Mouse (Mus musculus) CH12.LX (cell line): ENCODE results near the gene Exoc6b. TPM values are rescaled to one million over a fixed set of nuclear protein-coding genes. Genes with fewer than 3 reads are reported as not detected.

Experiments used
- DNase-seq: peaks from one replicate; pipeline ENCODE4 v3.0.0-alpha.2; 2013; ENCODE audit errors: extremely low read depth
- H3K27ac ChIP-seq: 2 replicates; pipeline ENCODE4 v1.5.1; 2012; ENCODE audit warnings: low read depth, mild to moderate bottlenecking, control low read depth, moderate library complexity; ENCODE audit not compliant: insufficient read depth
- H3K27me3 ChIP-seq: replicated peaks from 2 replicates; pipeline ENCODE3; 2012; ENCODE audit warnings: inconsistent platforms
- H3K36me3 ChIP-seq, 2 experiments: replicated peaks in 1 of 2; 2 replicates each; pipeline versions ENCODE3 to v1.6.1; 2012; ENCODE audit warnings: inconsistent platforms in 1 of 2, low read length in 1 of 2, mild to moderate bottlenecking in 1 of 2, mixed read lengths in 1 of 2, moderate library complexity in 1 of 2; ENCODE audit not compliant: control insufficient read depth in 1 of 2, insufficient read depth in 1 of 2
- H3K4me1 ChIP-seq, 2 experiments: 2 replicates each; pipeline ENCODE4 v1.6.1; 2012; ENCODE audit warnings: inconsistent platforms in 1 of 2, moderate library complexity in 1 of 2; ENCODE audit not compliant: insufficient read depth in 2 of 2, control insufficient read depth in 1 of 2
- H3K4me2 ChIP-seq: 2 replicates; pipeline ENCODE4 v1.6.1; 2012; ENCODE audit warnings: low read depth, mild to moderate bottlenecking, control low read depth; ENCODE audit not compliant: poor library complexity, insufficient read depth, severe bottlenecking
- H3K4me3 ChIP-seq, 3 experiments: fragments of 150-350 bp in 1 of 3; sonication (generic) in 1 of 3; replicated peaks in 1 of 3; 2 replicates each; pipeline versions ENCODE3 to v1.5.1; 2011 to 2012; ENCODE audit warnings: low read depth in 2 of 3, low read length in 2 of 3, mild to moderate bottlenecking in 2 of 3, moderate library complexity in 2 of 3, control low read depth in 1 of 3, improper control_type of control experiment in 1 of 3, inconsistent platforms in 1 of 3, mixed read lengths in 1 of 3; ENCODE audit not compliant: poor library complexity in 1 of 3
- H3K79me2 ChIP-seq: replicated peaks from 2 replicates; pipeline ENCODE4 v1.6.1; 2012; ENCODE audit warnings: mild to moderate bottlenecking, moderate library complexity; ENCODE audit not compliant: control insufficient read depth, poor library complexity, insufficient read depth, severe bottlenecking; ENCODE audit errors: extremely low read depth
- H3K9ac ChIP-seq: 2 replicates; pipeline ENCODE4 v1.6.1; 2012; ENCODE audit warnings: low read depth, mild to moderate bottlenecking, control low read depth, moderate library complexity; ENCODE audit not compliant: insufficient read depth
- H3K9me3 ChIP-seq: replicated peaks from 2 replicates; pipeline ENCODE3; 2012; ENCODE audit warnings: low read length, inconsistent platforms, mixed read lengths
- CHD1 ChIP-seq: IDR thresholded peaks from 2 replicates; pipeline ENCODE4 v1.6.1; 2012; ENCODE audit warnings: low read depth, low read length, improper control_type of control experiment, inconsistent platforms
- CHD2 ChIP-seq: IDR thresholded peaks from 2 replicates; pipeline ENCODE4 v1.6.1; 2011; ENCODE audit warnings: low read length, improper control_type of control experiment
- CTCF ChIP-seq, 2 experiments: IDR thresholded peaks in 1 of 2; conservative IDR thresholded peaks in 1 of 2; 2 replicates each; pipeline ENCODE4 v1.5.1; 2011 to 2012; ENCODE audit warnings: low read depth in 2 of 2, low read length in 2 of 2, improper control_type of control experiment in 1 of 2, inconsistent platforms in 1 of 2, mild to moderate bottlenecking in 1 of 2, moderate library complexity in 1 of 2
- ETS1 ChIP-seq: conservative IDR thresholded peaks from 2 replicates; pipeline ENCODE4 v1.6.1; 2012; ENCODE audit warnings: low read depth, mild to moderate bottlenecking, inconsistent platforms, low read length, improper control_type of control experiment, moderate library complexity
- GABPA ChIP-seq: IDR thresholded peaks from 2 replicates; pipeline ENCODE4 v1.6.1; 2012; ENCODE audit warnings: low read depth, low read length, improper control_type of control experiment, inconsistent platforms; ENCODE audit not compliant: insufficient replicate concordance
- HCFC1 ChIP-seq: IDR thresholded peaks from 2 replicates; pipeline ENCODE4 v1.6.1; 2012; ENCODE audit warnings: low read depth, mild to moderate bottlenecking, inconsistent platforms, low read length, improper control_type of control experiment
- IRF4 ChIP-seq: IDR thresholded peaks from 2 replicates; pipeline ENCODE4 v1.6.1; 2014; ENCODE audit warnings: low read depth, mild to moderate bottlenecking, inconsistent platforms, low read length, improper control_type of control experiment
- JUN ChIP-seq: IDR thresholded peaks from 2 replicates; pipeline ENCODE4 v1.6.1; 2011; ENCODE audit warnings: low read depth, mild to moderate bottlenecking, low read length, improper control_type of control experiment, moderate library complexity; ENCODE audit not compliant: insufficient read depth
- JUND ChIP-seq: conservative IDR thresholded peaks from 2 replicates; pipeline ENCODE4 v1.6.1; 2011; ENCODE audit warnings: low read depth, low read length, improper control_type of control experiment
- MAFK ChIP-seq: IDR thresholded peaks from 2 replicates; pipeline ENCODE4 v1.6.1; 2011; ENCODE audit warnings: low read length, improper control_type of control experiment; ENCODE audit not compliant: insufficient replicate concordance
- MAZ ChIP-seq: IDR thresholded peaks from 2 replicates; pipeline ENCODE4 v1.6.1; 2012; ENCODE audit warnings: low read depth, mild to moderate bottlenecking, inconsistent platforms, low read length, improper control_type of control experiment, moderate library complexity
- MXI1 ChIP-seq: IDR thresholded peaks from 2 replicates; pipeline ENCODE4 v1.6.1; 2011; ENCODE audit warnings: mild to moderate bottlenecking, low read depth, low read length, improper control_type of control experiment
- NELFE ChIP-seq: IDR thresholded peaks from 2 replicates; pipeline ENCODE4 v1.6.1; 2011; ENCODE audit warnings: low read depth, low read length, improper control_type of control experiment
- NRF1 ChIP-seq: IDR thresholded peaks from 2 replicates; pipeline ENCODE4 v1.6.1; 2014; ENCODE audit warnings: low read depth, mild to moderate bottlenecking, inconsistent platforms, low read length, improper control_type of control experiment, moderate library complexity
- POLR2A ChIP-seq: IDR thresholded peaks from 2 replicates; pipeline ENCODE4 v1.6.1; 2011; ENCODE audit warnings: low read depth, mild to moderate bottlenecking, improper control_type of control experiment, low read length
- POLR2AphosphoS2 ChIP-seq: IDR thresholded peaks from 2 replicates; pipeline ENCODE4 v1.6.1; 2011; ENCODE audit warnings: low read depth, low read length, improper control_type of control experiment
- SIN3A ChIP-seq: IDR thresholded peaks from 2 replicates; pipeline ENCODE4 v1.6.1; 2012; ENCODE audit warnings: low read length, improper control_type of control experiment, inconsistent platforms
- ZC3H11A ChIP-seq: IDR thresholded peaks from 2 replicates; pipeline ENCODE4 v1.6.1; 2012; ENCODE audit warnings: low read depth, mild to moderate bottlenecking, inconsistent platforms, low read length, improper control_type of control experiment
- ZKSCAN1 ChIP-seq: IDR thresholded peaks from 2 replicates; pipeline ENCODE4 v1.6.1; 2012; ENCODE audit warnings: low read depth, inconsistent platforms, low read length, improper control_type of control experiment, borderline replicate concordance
- ZMIZ1 ChIP-seq: IDR thresholded peaks from 2 replicates; pipeline ENCODE4 v1.6.1; 2012; ENCODE audit warnings: low read depth, mild to moderate bottlenecking, inconsistent platforms, low read length, improper control_type of control experiment
- dilution Hi-C: fragments of 300-500 bp; cut with MboI; formaldehyde crosslinking; loops from 2 replicates; pipeline ENCODE4 v1.14.3; 2020; ENCODE audit warnings: low sequenced_read_pairs; ENCODE audit not compliant: extremely low pct_unique_long_range_greater_than_20kb, extremely low pct_ligation_motif_present
- in situ Hi-C: fragments of 300-500 bp; cut with MboI; formaldehyde crosslinking; loops from 3 replicates; pipeline ENCODE4 v1.14.3; 2019; ENCODE audit warnings: low sequenced_read_pairs, low pct_ligation_motif_present, low pct_unique_long_range_greater_than_20kb, mixed read lengths
- polyA plus RNA-seq: library from polyadenylated mRNA; unstranded; fragments of >175 nt; gene quantifications from 2 replicates; pipeline ENCODE4 v1.2.1, GENCODE M21; 2012; ENCODE audit warnings: low read depth; ENCODE audit not compliant: insufficient read length
- total RNA-seq, 2 experiments: library from RNA; depleted of rRNA; stranded (reverse); fragments of 300-350 nt in 1 of 2; fragments of >200 nt in 1 of 2; gene quantifications; 2 replicates each; pipeline ENCODE4 v1.2.3; 2012 to 2014

The Exoc6b gene
- total and polyA plus RNA-seq, 3 experiments, result 1.7 to 5.2 (median 3.5) TPM

DNA sequence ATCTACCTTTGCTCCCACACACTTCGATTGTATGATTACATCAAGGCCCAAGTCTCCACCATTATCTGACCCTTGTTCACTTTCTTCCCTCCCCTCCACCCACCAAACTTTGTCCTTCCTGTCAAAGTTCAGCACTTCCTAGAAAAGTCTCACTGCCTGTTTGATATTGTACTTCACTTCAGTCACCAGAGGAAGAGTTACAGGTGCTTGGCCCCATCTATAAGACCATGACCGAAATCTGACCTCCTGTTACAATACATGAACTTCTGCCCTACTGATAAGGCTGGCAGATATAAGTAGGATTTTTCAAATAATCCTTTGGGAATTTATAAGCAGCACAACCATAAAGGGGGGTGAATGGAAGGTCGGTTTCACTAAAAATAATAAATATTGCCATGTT lies 182.8 kb downstream of the Exoc6b start:
- Histone ChIP-seq H3K36me3 (no peaks in the 10 kb centered on the region), H3K9ac (no peak overlapping the region), H3K4me1 (no peaks in the 10 kb centered on the region), H3K4me3 (no peak overlapping the region), H3K79me2 (no peaks in the 10 kb centered on the region), H3K27me3 (no peaks in the 10 kb centered on the region), H3K4me2 (no peak overlapping the region), H3K27ac (no peak overlapping the region), H3K9me3 (no peaks in the 10 kb centered on the region)
- TF ChIP-seq MAZ (no peak), MXI1 (no peak), HCFC1 (no peak), JUN (no peak), JUND (no peak), ZMIZ1 (no peak), GABPA (no peak), ZC3H11A (no peak), ZKSCAN1 (no peak), NRF1 (no peak), CHD2 (no peak), SIN3A (no peak), CHD1 (no peak), POLR2A (no peak), NELFE (no peak)
- in situ Hi-C loops (no loop called here), dilution Hi-C loops (no loop called here)
- DNase-seq, result no peak

DNA sequence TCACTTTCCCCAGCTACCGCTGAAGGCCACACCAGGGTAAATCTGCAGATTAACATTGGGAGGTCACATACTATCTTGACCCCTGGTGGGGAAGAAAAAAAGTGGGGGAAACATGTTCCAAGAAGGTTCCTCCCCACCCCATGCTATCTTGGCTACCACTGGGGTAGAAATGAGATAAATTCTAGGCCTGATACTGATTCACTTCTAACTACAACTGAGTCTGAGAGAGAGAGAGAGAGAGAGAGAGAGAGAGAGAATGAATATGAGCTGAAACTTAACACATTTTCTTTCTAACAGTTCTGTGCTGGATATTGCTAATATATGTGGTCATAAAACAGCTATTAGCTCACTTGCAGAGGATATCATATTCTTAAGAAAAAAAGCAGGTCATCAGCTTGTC lies 184.2 kb downstream of the Exoc6b start:
- no peaks in the 10 kb centered on the region for H3K27me3 ChIP-seq
- no peak overlapping the region for H3K4me3 ChIP-seq
- dilution Hi-C loops, result no loop called here
- no peaks in the 10 kb centered on the region for H3K4me1 ChIP-seq
- H3K4me2 ChIP-seq, result no peak overlapping the region
- in situ Hi-C loops, result no loop called here
- no peaks in the 10 kb centered on the region for H3K36me3 ChIP-seq
- TF ChIP-seq IRF4 (no peak), MAFK (no peak), JUN (no peak), ETS1 (no peak), GABPA (no peak), ZC3H11A (no peak), CTCF (conservative IDR thresholded peaks at IDR 0.05 in 1 of 2, IDR thresholded peaks at IDR 0.05 in 1 of 2; ENCODE audit: low read depth in 2 of 2, low read length in 2 of 2) (no peak), POLR2AphosphoS2 (no peak)
- TF ChIP-seq, all 38 proteins: peak for 0
- no peak for DNase-seq
- H3K9me3 ChIP-seq, result no peaks in the 10 kb centered on the region
- H3K79me2 ChIP-seq, result no peaks in the 10 kb centered on the region
- no peak overlapping the region for H3K27ac ChIP-seq
- H3K9ac ChIP-seq, result no peak overlapping the region
